Mouse (Mus musculus) hindbrain, embryonic 12.5 days (tissue): Measurements from ENCODE around the gene Eps8. TPM values are rescaled to one million over a fixed set of nuclear protein-coding genes. Genes with fewer than 3 reads are reported as not detected.

ENCODE experiments used
- ATAC-seq: fragments of 200-750 bp; cut with Nextera tagmentation; 2 replicates; pipeline ENCODE4 v1.8.0; 2017; ENCODE audit warnings: moderate TSS enrichment; ENCODE audit not compliant: low FRiP score
- H3K27ac ChIP-seq: fragments of 300-500 bp; sonication (generic); 2 replicates; pipeline ENCODE4 v1.5.1; 2016; ENCODE audit warnings: mild to moderate bottlenecking
- H3K27me3 ChIP-seq: fragments of 300-500 bp; sonication (generic); 2 replicates; pipeline ENCODE4 v1.6.1; 2016; ENCODE audit warnings: mild to moderate bottlenecking
- H3K36me3 ChIP-seq: fragments of 300-500 bp; sonication (generic); 2 replicates; pipeline ENCODE4 v1.6.1; 2016; ENCODE audit warnings: mild to moderate bottlenecking
- H3K4me1 ChIP-seq: fragments of 300-500 bp; sonication (generic); 2 replicates; pipeline ENCODE4 v1.6.1; 2016
- H3K4me2 ChIP-seq: fragments of 300-500 bp; sonication (generic); replicated peaks from 2 replicates; pipeline ENCODE4 v1.6.1; 2016; ENCODE audit warnings: mild to moderate bottlenecking
- H3K4me3 ChIP-seq: fragments of 300-500 bp; sonication (generic); 2 replicates; pipeline ENCODE4 v1.5.1; 2016; ENCODE audit warnings: mild to moderate bottlenecking
- H3K9ac ChIP-seq: fragments of 300-500 bp; sonication (generic); 2 replicates; pipeline ENCODE4 v1.6.1; 2016; ENCODE audit warnings: mild to moderate bottlenecking, moderate library complexity
- H3K9me3 ChIP-seq: fragments of 300-500 bp; sonication (generic); replicated peaks from 2 replicates; pipeline ENCODE4 v1.6.1; 2016; ENCODE audit warnings: mild to moderate bottlenecking
- WGBS: fragments of 180-500 bp; shearing (Covaris S2); methylation state at CpG from one replicate; pipeline ENCODE4 v1.1.7; 2016; 5-methylcytosine and 5-hydroxymethylcytosine counted together
- polyA plus RNA-seq: library from polyadenylated mRNA; unstranded; fragments of >200 nt; fragmentation: Nextera tagmentation; extraction: Ambion mirVana; gene quantifications from 2 replicates; pipeline ENCODE4 v1.2.1, GENCODE M21; 2016

Gene Eps8
- polyA plus RNA-seq, 1 experiment from 2014 or later = 13.6 TPM

GRCm38 (mm10) chr6:137519529-137520342 is 134.9 kb downstream of the Eps8 start:
- H3K9ac ChIP-seq = no peak overlapping the region
- no peaks in the 10 kb centered on the region for H3K9me3 ChIP-seq
- H3K4me2 ChIP-seq = no peak overlapping the region
- peaks cover 5% of the 10 kb centered on the region for H3K4me1 ChIP-seq
- H3K36me3 ChIP-seq = no peaks in the 10 kb centered on the region
- no peak overlapping the region for H3K4me3 ChIP-seq
- no peaks in the 10 kb centered on the region for H3K27me3 ChIP-seq
- H3K27ac ChIP-seq = no peak overlapping the region
- peak; percentile 38; the same call in 1 of the 2 replicates for ATAC-seq
- WGBS = 67% methylated on average over 11 of the region's 11 CpGs

GRCm38 (mm10) chr6:137514872-137515271 is 139.8 kb downstream of the Eps8 start:
- Histone ChIP-seq H3K9me3 (no peaks in the 10 kb centered on the region), H3K4me2 (no peak overlapping the region), H3K4me1 (peaks cover 4% of the 10 kb centered on the region), H3K36me3 (no peaks in the 10 kb centered on the region), H3K27me3 (no peaks in the 10 kb centered on the region), H3K9ac (no peak overlapping the region), H3K27ac (no peak overlapping the region), H3K4me3 (no peak overlapping the region)
- no peak for ATAC-seq
- 88% methylated on average over 4 of the region's 4 CpGs for WGBS

GRCm38 (mm10) chr6:137512753-137513152 is 141.9 kb downstream of the Eps8 start:
- no peaks in the 10 kb centered on the region for H3K9me3 ChIP-seq
- no peaks in the 10 kb centered on the region for H3K4me1 ChIP-seq
- no peak overlapping the region for H3K4me2 ChIP-seq
- ATAC-seq = no peak
- no peaks in the 10 kb centered on the region; the same call in 1 of the 2 replicates for H3K36me3 ChIP-seq
- H3K9ac ChIP-seq = no peak overlapping the region
- WGBS = 75% methylated on average over 5 of the region's 5 CpGs
- no peak overlapping the region for H3K27ac ChIP-seq
- H3K4me3 ChIP-seq = no peak overlapping the region
- H3K27me3 ChIP-seq = no peaks in the 10 kb centered on the region

GRCm38 (mm10) chr6:137509341-137510045 is 145.2 kb downstream of the Eps8 start:
- no peaks in the 10 kb centered on the region for H3K9me3 ChIP-seq
- 86% methylated on average over 14 of the region's 14 CpGs for WGBS
- no peaks in the 10 kb centered on the region; the same call in 1 of the 2 replicates for H3K36me3 ChIP-seq
- H3K27ac ChIP-seq = no peak overlapping the region
- H3K4me1 ChIP-seq = no peaks in the 10 kb centered on the region
- ATAC-seq = no peak
- no peak overlapping the region for H3K4me2 ChIP-seq
- no peaks in the 10 kb centered on the region for H3K27me3 ChIP-seq
- H3K9ac ChIP-seq = no peak overlapping the region
- no peak overlapping the region for H3K4me3 ChIP-seq

- Histone ChIP-seq H3K4me3 (no peak overlapping the region), H3K36me3 (no peaks in the 10 kb centered on the region; the same call in 1 of the 2 replicates), H3K27me3 (no peaks in the 10 kb centered on the region), H3K9me3 (no peaks in the 10 kb centered on the region), H3K4me1 (no peaks in the 10 kb centered on the region), H3K9ac (no peak overlapping the region), H3K27ac (no peak overlapping the region), H3K4me2 (no peak overlapping the region)
- ATAC-seq = no peak
- 95% methylated on average over 19 of the region's 19 CpGs for WGBS
Measured at GRCm38 (mm10) chr6:137508936-137509335, 145.7 kb downstream of the Eps8 start.

DNA sequence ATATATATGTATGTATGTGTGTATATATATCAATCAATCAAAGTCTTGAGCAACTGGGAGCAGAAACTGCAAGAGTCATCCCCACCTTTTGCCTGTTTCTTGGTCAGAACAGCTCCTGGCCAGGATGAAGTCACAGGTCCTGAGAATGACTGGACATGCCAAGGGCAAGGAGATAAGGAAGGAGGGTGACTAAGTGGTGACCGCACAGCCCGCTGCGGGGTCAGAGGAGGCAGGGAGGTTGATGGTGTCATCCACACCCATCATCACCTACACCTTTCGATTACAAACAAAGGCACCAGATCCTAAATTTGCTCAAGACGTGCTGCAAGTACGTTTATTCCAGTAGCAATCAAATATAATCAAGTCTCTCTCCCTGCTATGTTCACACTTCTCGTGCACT is 148.1 kb downstream of the Eps8 start:
- WGBS = 96% methylated on average over 7 of the region's 7 CpGs
- H3K9me3 ChIP-seq = no peaks in the 10 kb centered on the region
- H3K36me3 ChIP-seq = no peaks in the 10 kb centered on the region; the same call in 1 of the 2 replicates
- H3K4me1 ChIP-seq = no peaks in the 10 kb centered on the region
- no peak overlapping the region for H3K4me2 ChIP-seq
- H3K27ac ChIP-seq = no peak overlapping the region
- ATAC-seq = no peak
- H3K9ac ChIP-seq = no peak overlapping the region
- H3K27me3 ChIP-seq = no peaks in the 10 kb centered on the region
- H3K4me3 ChIP-seq = no peak overlapping the region

DNA sequence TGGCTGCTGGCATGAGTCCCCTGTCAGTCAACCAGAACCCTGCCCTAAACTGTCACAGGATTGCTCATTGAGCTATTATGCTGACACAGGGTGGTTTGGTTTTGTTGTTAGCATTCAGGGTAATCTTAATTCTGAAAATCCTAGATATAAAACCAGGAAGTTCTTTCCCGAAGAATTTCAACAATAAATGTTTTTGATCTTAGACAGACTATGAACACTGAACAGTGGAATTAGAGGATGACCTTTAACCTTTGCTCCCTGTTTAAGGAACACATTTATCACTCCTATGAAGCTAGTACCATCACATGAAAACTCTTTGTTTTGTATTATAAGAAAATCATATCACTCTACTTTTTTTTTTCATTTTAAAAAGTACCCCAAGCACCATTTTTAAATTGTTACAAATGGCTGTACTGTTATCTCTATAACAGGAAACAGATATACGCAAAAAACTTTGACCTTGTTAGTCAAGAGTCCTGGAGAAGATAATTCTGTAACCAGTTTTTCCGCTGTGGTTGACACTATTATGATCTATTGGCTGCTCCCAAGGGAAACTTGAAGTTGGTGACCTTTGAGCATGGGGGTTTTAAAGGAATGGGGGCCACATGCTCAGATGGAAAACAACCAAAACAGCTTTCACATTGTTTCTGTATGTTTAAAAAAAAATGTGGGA is 149.0 kb downstream of the Eps8 start:
- Histone ChIP-seq H3K4me1 (no peaks in the 10 kb centered on the region), H3K27me3 (no peaks in the 10 kb centered on the region), H3K9ac (no peak overlapping the region), H3K9me3 (no peaks in the 10 kb centered on the region), H3K27ac (no peak overlapping the region), H3K4me3 (no peak overlapping the region), H3K4me2 (no peak overlapping the region), H3K36me3 (no peaks in the 10 kb centered on the region; the same call in 1 of the 2 replicates)
- ATAC-seq = no peak
- WGBS = 85% methylated on average over 3 of the region's 3 CpGs

- no peak overlapping the region for H3K4me3 ChIP-seq
- no peak for ATAC-seq
- H3K27me3 ChIP-seq = no peaks in the 10 kb centered on the region
- no peaks in the 10 kb centered on the region; the same call in 1 of the 2 replicates for H3K36me3 ChIP-seq
- no peaks in the 10 kb centered on the region for H3K9me3 ChIP-seq
- no peak overlapping the region for H3K4me2 ChIP-seq
- 59% methylated on average over 1 of the region's 1 CpGs for WGBS
- H3K27ac ChIP-seq = no peak overlapping the region
- H3K4me1 ChIP-seq = no peaks in the 10 kb centered on the region
- H3K9ac ChIP-seq = no peak overlapping the region
Measured at GRCm38 (mm10) chr6:137504052-137504451, 150.6 kb downstream of the Eps8 start.

DNA sequence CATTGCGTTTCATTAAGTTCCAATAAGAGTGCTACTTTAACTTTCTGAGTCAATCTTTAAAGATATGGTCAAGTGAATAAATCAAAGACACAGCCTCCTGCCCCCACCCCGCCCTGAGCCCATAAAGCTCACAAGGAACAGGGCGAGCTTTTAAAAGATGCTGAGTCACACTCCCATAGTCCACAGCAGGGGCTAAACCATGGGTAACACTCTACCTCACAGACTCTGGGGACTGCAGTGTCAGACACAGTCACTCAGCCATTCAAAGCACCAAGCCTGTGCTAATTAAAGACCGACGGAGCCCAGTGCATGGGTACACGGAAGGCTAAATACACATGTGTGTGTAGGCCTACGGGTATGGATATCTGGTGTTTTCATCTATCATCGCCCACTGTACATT is 151.2 kb downstream of the Eps8 start:
- Histone ChIP-seq H3K4me1 (no peaks in the 10 kb centered on the region), H3K27me3 (no peaks in the 10 kb centered on the region), H3K27ac (no peak overlapping the region), H3K9me3 (no peaks in the 10 kb centered on the region), H3K4me3 (no peak overlapping the region), H3K9ac (no peak overlapping the region), H3K4me2 (no peak overlapping the region), H3K36me3 (no peaks in the 10 kb centered on the region; the same call in 1 of the 2 replicates)
- 82% methylated on average over 8 of the region's 8 CpGs for WGBS
- no peak for ATAC-seq

DNA sequence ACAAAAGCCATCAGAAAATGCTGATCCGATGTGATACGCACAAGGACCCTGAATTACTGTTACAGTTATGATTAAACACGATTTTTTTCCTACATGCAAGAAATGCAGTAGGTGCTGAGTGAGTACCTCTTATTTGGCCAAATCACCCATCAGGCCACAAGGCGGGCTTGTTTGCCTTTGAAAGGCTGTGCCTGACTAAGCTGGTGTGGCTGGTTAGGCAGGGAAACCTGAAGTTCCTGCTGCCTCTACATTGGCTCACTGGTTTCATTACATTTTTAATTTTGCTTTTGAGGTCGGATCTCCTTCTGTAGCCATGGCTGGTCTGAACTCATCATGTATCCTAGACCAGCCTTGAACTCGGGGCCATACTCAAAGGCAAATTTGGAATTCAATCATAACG is 151.7 kb downstream of the Eps8 start:
- Histone ChIP-seq H3K9ac (no peak overlapping the region), H3K27me3 (no peaks in the 10 kb centered on the region), H3K36me3 (no peaks in the 10 kb centered on the region), H3K4me3 (no peak overlapping the region), H3K4me2 (no peak overlapping the region), H3K4me1 (no peaks in the 10 kb centered on the region), H3K9me3 (no peaks in the 10 kb centered on the region), H3K27ac (no peak overlapping the region)
- no peak for ATAC-seq
- 90% methylated on average over 7 of the region's 7 CpGs for WGBS

DNA sequence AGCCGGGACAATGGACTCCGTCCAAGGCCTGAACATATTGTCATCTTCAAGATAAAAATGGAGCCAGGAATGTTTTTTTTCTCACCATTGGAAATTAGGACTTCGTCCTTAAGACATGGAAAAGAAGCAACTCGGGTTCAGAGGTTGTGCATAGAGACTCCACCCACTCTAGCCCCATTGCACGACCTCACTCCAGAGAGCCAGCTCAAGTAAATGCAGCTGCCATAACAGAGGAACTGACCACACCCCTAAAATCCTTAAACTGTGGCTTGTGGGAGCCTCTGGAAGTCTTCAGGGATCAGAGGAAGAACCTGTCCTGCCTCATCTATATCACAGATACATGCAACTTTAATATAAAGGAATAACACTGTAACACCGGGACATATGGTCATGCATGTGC is 155.9 kb downstream of the Eps8 start:
- no peak for ATAC-seq
- Histone ChIP-seq H3K9me3 (no peaks in the 10 kb centered on the region), H3K27ac (no peak overlapping the region), H3K36me3 (no peaks in the 10 kb centered on the region), H3K27me3 (no peaks in the 10 kb centered on the region), H3K4me1 (no peaks in the 10 kb centered on the region), H3K4me3 (no peak overlapping the region), H3K9ac (no peak overlapping the region), H3K4me2 (no peak overlapping the region)
- WGBS = 81% methylated on average over 6 of the region's 6 CpGs

DNA sequence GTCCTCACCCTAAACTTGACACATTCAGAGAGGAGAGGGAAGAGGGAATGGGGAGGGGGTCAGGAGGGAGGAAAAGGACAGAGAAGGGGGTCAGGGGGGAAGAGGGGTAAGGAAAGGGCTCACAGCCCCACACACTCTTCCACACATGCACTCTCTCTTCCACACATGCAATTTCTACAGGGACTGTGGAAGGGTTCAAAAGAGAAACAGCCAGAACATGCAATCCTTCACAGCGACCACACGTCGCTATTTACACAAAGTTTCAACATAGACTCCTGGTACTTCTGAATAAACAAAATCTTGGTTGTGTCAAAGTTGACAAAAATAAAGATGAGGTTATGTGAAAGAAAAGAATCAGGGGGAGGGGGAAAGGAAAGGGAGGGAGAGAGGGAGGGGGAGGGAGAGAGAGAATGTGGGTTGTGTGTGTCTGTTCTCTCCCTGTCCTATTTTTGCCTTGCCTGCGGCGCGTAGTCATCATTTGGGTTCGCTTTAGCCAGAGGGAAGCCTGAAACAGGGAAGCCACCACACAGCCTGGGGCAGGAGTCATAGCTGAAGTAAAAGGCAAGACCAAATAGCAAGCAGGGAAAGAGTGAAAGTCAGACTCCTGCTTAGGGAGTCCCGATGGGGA is 157.4 kb downstream of the Eps8 start:
- H3K4me2 ChIP-seq = no peak overlapping the region
- H3K4me3 ChIP-seq = no peak overlapping the region
- no peak overlapping the region for H3K9ac ChIP-seq
- ATAC-seq = no peak
- 91% methylated on average over 8 of the region's 8 CpGs for WGBS
- H3K36me3 ChIP-seq = no peaks in the 10 kb centered on the region
- no peaks in the 10 kb centered on the region for H3K27me3 ChIP-seq
- H3K4me1 ChIP-seq = no peaks in the 10 kb centered on the region
- H3K27ac ChIP-seq = no peak overlapping the region
- no peaks in the 10 kb centered on the region for H3K9me3 ChIP-seq
